Mouse (Mus musculus) bone marrow, adult 2 months (tissue): ENCODE data around the gene Slc22a14. TPM values are rescaled to one million over a fixed set of nuclear protein-coding genes. Genes with fewer than 3 reads are reported as not detected.

ENCODE experiments used
- H3K27ac ChIP-seq: fragments of 200-500 bp; 2 replicates; pipeline ENCODE4 v1.5.1; 2012; ENCODE audit warnings: low read depth, mild to moderate bottlenecking, control low read depth, inconsistent platforms, low read length; ENCODE audit not compliant: control insufficient read depth, poor library complexity, insufficient read depth
- H3K4me1 ChIP-seq: fragments of 200-500 bp; 2 replicates; pipeline ENCODE4 v1.6.1; 2011; ENCODE audit warnings: low read length; ENCODE audit not compliant: control insufficient read depth, insufficient read depth
- H3K4me3 ChIP-seq: fragments of 200-500 bp; replicated peaks from 2 replicates; pipeline ENCODE3; 2011; ENCODE audit warnings: mild to moderate bottlenecking, low read depth, low read length, control low read depth; ENCODE audit not compliant: control insufficient read depth
- CTCF ChIP-seq: fragments of 200-500 bp; IDR thresholded peaks from 2 replicates; pipeline ENCODE4 v1.5.1; 2011; ENCODE audit warnings: low read length, control low read depth; ENCODE audit not compliant: control insufficient read depth, insufficient read depth
- POLR2A ChIP-seq: fragments of 200-500 bp; IDR thresholded peaks from 2 replicates; pipeline ENCODE4 v1.6.1; 2011; ENCODE audit warnings: low read depth, mild to moderate bottlenecking, control low read depth, low read length, borderline replicate concordance; ENCODE audit not compliant: control insufficient read depth
- WGBS: fragments of 180-500 bp; shearing (Covaris S2); methylation state at CpG from one replicate; pipeline ENCODE4 v1.1.7; 2018; 5-methylcytosine and 5-hydroxymethylcytosine counted together
- polyA plus RNA-seq: library from polyadenylated mRNA; stranded (reverse); fragments of >200 nt; gene quantifications from 2 replicates; pipeline ENCODE4 v1.2.4, GENCODE M21; 2011; ENCODE audit warnings: low replicate concordance; ENCODE audit not compliant: missing spikeins, insufficient read depth, insufficient read length

Gene Slc22a14
- polyA plus RNA-seq, 1 experiment = 8.0 TPM

- WGBS = 74% methylated on average over 4 of the region's 4 CpGs
- TF ChIP-seq POLR2A = no peak
- no peak for TF ChIP-seq CTCF
- Histone ChIP-seq H3K4me3 (no peak overlapping the region), H3K4me1 (no peaks in the 10 kb centered on the region), H3K27ac (no peak overlapping the region)
Observed at GRCm38 (mm10) chr9:119263067-119263466, 102.3 kb downstream of the Slc22a14 start.

- Histone ChIP-seq H3K27ac (no peak overlapping the region), H3K4me3 (no peak overlapping the region), H3K4me1 (no peaks in the 10 kb centered on the region)
- no peak for TF ChIP-seq CTCF
- TF ChIP-seq POLR2A = no peak
- 77% methylated on average over 2 of the region's 2 CpGs for WGBS
Observed at GRCm38 (mm10) chr9:119260825-119261224, 104.5 kb downstream of the Slc22a14 start.

GRCm38 (mm10) chr9:119258785-119259184 is 106.6 kb downstream of the Slc22a14 start:
- Histone ChIP-seq H3K4me3 (no peak overlapping the region), H3K27ac (no peak overlapping the region), H3K4me1 (no peaks in the 10 kb centered on the region)
- TF ChIP-seq POLR2A = no peak
- TF ChIP-seq CTCF = no peak
- 91% methylated on average over 2 of the region's 2 CpGs for WGBS

- 74% methylated on average over 5 of the region's 5 CpGs for WGBS
- TF ChIP-seq POLR2A (no peak), CTCF (no peak)
- no peak overlapping the region for H3K27ac ChIP-seq
- no peaks in the 10 kb centered on the region for H3K4me1 ChIP-seq
- no peak overlapping the region for H3K4me3 ChIP-seq
Observed at GRCm38 (mm10) chr9:119258128-119258527, 107.2 kb downstream of the Slc22a14 start.

GRCm38 (mm10) chr9:119256161-119256560 is 109.2 kb downstream of the Slc22a14 start:
- no peak overlapping the region for H3K27ac ChIP-seq
- TF ChIP-seq POLR2A = no peak
- no peak for TF ChIP-seq CTCF
- 96% methylated on average over 12 of the region's 12 CpGs for WGBS
- no peaks in the 10 kb centered on the region for H3K4me1 ChIP-seq
- no peak overlapping the region for H3K4me3 ChIP-seq

- WGBS = 95% methylated on average over 1 of the region's 1 CpGs
- no peak for TF ChIP-seq CTCF
- no peak for TF ChIP-seq POLR2A
- no peaks in the 10 kb centered on the region for H3K4me1 ChIP-seq
- H3K4me3 ChIP-seq = no peak overlapping the region
- no peak overlapping the region for H3K27ac ChIP-seq
Observed at GRCm38 (mm10) chr9:119255096-119255495, 110.3 kb downstream of the Slc22a14 start.

GRCm38 (mm10) chr9:119254187-119254586 is 111.2 kb downstream of the Slc22a14 start:
- Histone ChIP-seq H3K4me3 (no peak overlapping the region), H3K4me1 (no peaks in the 10 kb centered on the region), H3K27ac (no peak overlapping the region)
- no peak for TF ChIP-seq POLR2A
- TF ChIP-seq CTCF = no peak
- 82% methylated on average over 2 of the region's 2 CpGs for WGBS

GRCm38 (mm10) chr9:119247996-119248395 is 117.4 kb downstream of the Slc22a14 start:
- H3K27ac ChIP-seq = no peak overlapping the region
- WGBS = 22% methylated on average over 5 of the region's 5 CpGs
- TF ChIP-seq CTCF (no peak), POLR2A (no peak)
- H3K4me3 ChIP-seq = no peak overlapping the region
- peaks cover 2% of the 10 kb centered on the region for H3K4me1 ChIP-seq

GRCm38 (mm10) chr9:119246826-119247225 is 118.5 kb downstream of the Slc22a14 start:
- Histone ChIP-seq H3K27ac (no peak overlapping the region), H3K4me3 (no peak overlapping the region), H3K4me1 (peaks cover 2% of the 10 kb centered on the region)
- 73% methylated on average over 5 of the region's 5 CpGs for WGBS
- TF ChIP-seq POLR2A = no peak
- TF ChIP-seq CTCF = no peak
